Mouse (Mus musculus) G1E (cell line): ENCODE measurements around the gene Slc1a1. TPM values are rescaled to one million over a fixed set of nuclear protein-coding genes. Genes with fewer than 3 reads are reported as not detected.

Experiments used
- ATAC-seq: 2 replicates; pipeline ENCODE4 v1.8.0; 2016; ENCODE audit warnings: mild to moderate bottlenecking; ENCODE audit not compliant: insufficient number of reproducible peaks, poor library complexity, low FRiP score, severe bottlenecking; ENCODE audit errors: extremely low read depth
- DNase-seq: peaks from one replicate; pipeline ENCODE4 v3.0.0; 2012; ENCODE audit warnings: low spot score
- H3K27me3 ChIP-seq: 2 replicates; pipeline ENCODE4 v1.6.1; 2012; ENCODE audit warnings: mild to moderate bottlenecking, low read length, inconsistent platforms; ENCODE audit not compliant: insufficient read depth
- H3K36me3 ChIP-seq: replicated peaks from 2 replicates; pipeline ENCODE3; 2012; ENCODE audit warnings: mild to moderate bottlenecking, inconsistent platforms
- H3K4me1 ChIP-seq: 2 replicates; pipeline ENCODE4 v1.6.1; 2012; ENCODE audit warnings: low read depth, low read length, inconsistent platforms, mixed read lengths; ENCODE audit not compliant: insufficient read depth
- H3K4me3 ChIP-seq: 2 replicates; pipeline ENCODE4 v1.5.1; 2012; ENCODE audit warnings: low read depth, mild to moderate bottlenecking, inconsistent platforms, low read length, moderate library complexity, mixed read lengths
- H3K9me3 ChIP-seq: replicated peaks from 2 replicates; pipeline ENCODE4 v1.6.1; 2012; ENCODE audit warnings: inconsistent platforms
- CTCF ChIP-seq: IDR thresholded peaks from 2 replicates; pipeline ENCODE4 v1.5.1; 2012; ENCODE audit warnings: low read depth, low read length, inconsistent platforms, mixed read lengths
- GATA1 ChIP-seq: IDR thresholded peaks from 2 replicates; pipeline ENCODE4 v1.6.1; 2012; ENCODE audit warnings: borderline replicate concordance, low read length, inconsistent platforms, mixed read lengths
- GATA2 ChIP-seq: IDR thresholded peaks from 2 replicates; pipeline ENCODE4 v1.6.1; 2012; ENCODE audit warnings: low read depth, low read length, inconsistent platforms, borderline replicate concordance
- POLR2AphosphoS5 ChIP-seq: IDR thresholded peaks from 2 replicates; pipeline ENCODE4 v1.6.1; 2012; ENCODE audit warnings: low read depth, low read length, inconsistent platforms; ENCODE audit not compliant: insufficient replicate concordance
- TAL1 ChIP-seq: conservative IDR thresholded peaks from 2 replicates; pipeline ENCODE4 v1.6.1; 2012; ENCODE audit warnings: low read depth, low read length, inconsistent platforms, mixed read lengths
- polyA plus RNA-seq: library from polyadenylated mRNA; stranded (reverse); fragments of >175 nt; gene quantifications from 2 replicates; pipeline ENCODE4 v1.2.3, GENCODE M21; 2012
- total RNA-seq, 2 experiments: library from RNA; stranded (forward) in 1 of 2; stranded (reverse) in 1 of 2; fragments of 200-1000 nt in 1 of 2; fragments of >200 nt in 1 of 2; fragmentation: Nextera tagmentation in 1 of 2; gene quantifications; 2 replicates each; pipeline ENCODE4 v1.2.3; 2014 to 2017

Slc1a1 gene
- total and polyA plus RNA-seq, 3 experiments: 0.38 TPM; not detected in 2

- H3K4me3 ChIP-seq: no peak overlapping the region
- peaks cover 16% of the 10 kb centered on the region for H3K27me3 ChIP-seq
- no peak for TF ChIP-seq POLR2AphosphoS5
- no peak for TF ChIP-seq CTCF
- TF ChIP-seq GATA1: no peak
- TF ChIP-seq TAL1: no peak
- no peak for TF ChIP-seq GATA2
- no peaks in the 10 kb centered on the region; the same call in 1 of the 2 replicates for H3K4me1 ChIP-seq
- no peaks in the 10 kb centered on the region for H3K36me3 ChIP-seq
- ATAC-seq: no peak
- H3K9me3 ChIP-seq: no peaks in the 10 kb centered on the region
- DNase-seq: no peak
Measured at GRCm38 (mm10) chr19:28916492-28916891, 81.6 kb downstream of the Slc1a1 start.

DNA sequence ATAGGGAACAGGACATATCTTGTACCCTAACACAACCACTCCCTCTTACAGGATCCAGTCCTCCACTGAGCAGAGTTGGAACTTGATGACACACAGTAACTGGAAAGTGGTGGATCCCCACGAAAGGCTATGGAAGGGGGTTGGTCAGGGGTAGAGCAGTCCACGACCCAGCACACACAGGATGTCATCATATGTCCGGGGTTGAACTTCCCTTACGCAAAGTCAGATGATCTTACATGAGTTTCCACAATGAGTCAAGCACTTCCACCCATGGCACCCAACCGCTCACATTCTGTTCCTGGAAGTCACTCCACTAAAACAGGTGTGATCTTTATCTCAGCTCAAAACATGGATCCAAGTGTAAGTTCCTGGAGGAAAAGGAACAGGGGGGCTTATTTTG lies 83.0 kb downstream of the Slc1a1 start:
- peaks cover 15% of the 10 kb centered on the region; the same call in 1 of the 2 replicates for H3K27me3 ChIP-seq
- TF ChIP-seq POLR2AphosphoS5 (no peak), GATA2 (no peak)
- H3K4me3 ChIP-seq: no peak overlapping the region
- no peaks in the 10 kb centered on the region for H3K9me3 ChIP-seq
- H3K4me1 ChIP-seq: no peaks in the 10 kb centered on the region; the same call in 1 of the 2 replicates
- H3K36me3 ChIP-seq: no peaks in the 10 kb centered on the region
- ATAC-seq: no peak
- no peak for DNase-seq

GRCm38 (mm10) chr19:28926366-28926765 lies 91.5 kb downstream of the Slc1a1 start:
- TF ChIP-seq GATA1: no peak
- TF ChIP-seq POLR2AphosphoS5: no peak
- no peak for TF ChIP-seq TAL1
- no peak for TF ChIP-seq CTCF
- TF ChIP-seq GATA2: no peak
- H3K4me1 ChIP-seq: no peaks in the 10 kb centered on the region; the same call in 1 of the 2 replicates
- no peak for DNase-seq
- H3K27me3 ChIP-seq: peaks cover 19% of the 10 kb centered on the region
- H3K4me3 ChIP-seq: no peak overlapping the region
- no peaks in the 10 kb centered on the region for H3K36me3 ChIP-seq
- no peaks in the 10 kb centered on the region for H3K9me3 ChIP-seq
- ATAC-seq: no peak

- H3K4me1 ChIP-seq: no peaks in the 10 kb centered on the region
- no peaks in the 10 kb centered on the region for H3K9me3 ChIP-seq
- no peaks in the 10 kb centered on the region for H3K36me3 ChIP-seq
- DNase-seq: no peak
- TF ChIP-seq CTCF (no peak), POLR2AphosphoS5 (no peak), TAL1 (no peak), GATA1 (no peak), GATA2 (no peak)
- no peak for ATAC-seq
- H3K27me3 ChIP-seq: peaks cover 19% of the 10 kb centered on the region
- H3K4me3 ChIP-seq: no peak overlapping the region
Measured at GRCm38 (mm10) chr19:28927396-28927795, 92.5 kb downstream of the Slc1a1 start.

DNA sequence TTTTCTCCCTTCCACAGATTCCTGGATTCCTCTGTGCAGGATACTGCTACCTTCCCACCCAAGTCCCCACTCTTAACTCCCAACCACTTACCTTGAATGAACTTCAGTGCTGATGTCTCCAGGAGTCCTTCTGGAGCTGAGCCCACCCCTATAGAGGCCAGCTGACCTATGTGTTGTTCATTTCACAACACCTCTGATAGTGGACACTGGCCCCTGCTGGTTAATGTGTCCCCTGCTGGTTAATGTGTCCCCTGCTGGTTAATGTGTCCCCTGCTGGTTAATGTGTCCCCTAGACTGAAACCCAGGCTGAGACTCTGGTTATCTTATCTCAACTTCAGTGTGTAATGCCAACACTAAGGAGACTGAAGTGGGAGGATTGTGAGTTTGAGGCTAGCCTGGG lies 94.2 kb downstream of the Slc1a1 start:
- Histone ChIP-seq H3K9me3 (no peaks in the 10 kb centered on the region), H3K27me3 (peaks cover 16% of the 10 kb centered on the region), H3K4me1 (no peaks in the 10 kb centered on the region), H3K4me3 (no peak overlapping the region), H3K36me3 (no peaks in the 10 kb centered on the region)
- DNase-seq (no peak), ATAC-seq (no peak)
- TF ChIP-seq CTCF (no peak), GATA2 (no peak), POLR2AphosphoS5 (no peak), GATA1 (no peak), TAL1 (no peak)

GRCm38 (mm10) chr19:28934897-28935296 lies 100.0 kb downstream of the Slc1a1 start:
- H3K9me3 ChIP-seq: no peaks in the 10 kb centered on the region
- DNase-seq: no peak
- H3K4me3 ChIP-seq: no peak overlapping the region
- no peak for ATAC-seq
- no peak for TF ChIP-seq POLR2AphosphoS5
- TF ChIP-seq GATA1: no peak
- TF ChIP-seq GATA2: no peak
- TF ChIP-seq TAL1: no peak
- TF ChIP-seq CTCF: no peak
- H3K27me3 ChIP-seq: peaks cover 9% of the 10 kb centered on the region
- no peaks in the 10 kb centered on the region for H3K36me3 ChIP-seq
- H3K4me1 ChIP-seq: no peaks in the 10 kb centered on the region
